Mouse (Mus musculus) frontal cortex, postnatal 14 days (tissue): Measurements from ENCODE around the gene Cdk10.
"Not testable (repeated sequence)": the region's sequence is repeated elsewhere in the genome, so short reads cannot be mapped to it uniquely, and the experiment has no call there.

Source experiments
- DNase-seq, 2 experiments: peaks; one replicate each; pipeline ENCODE4 v3.0.0; 2022; ENCODE audit warnings: low spot score in 2 of 2

Gene Cdk10

GRCm38 (mm10) chr8:123224278-123225266 is at the start of gene Cdk10:
Cdk10 (plus strand) TSS chr8:123224842.
- DNase-seq: peak; percentile 85 to 90

DNA sequence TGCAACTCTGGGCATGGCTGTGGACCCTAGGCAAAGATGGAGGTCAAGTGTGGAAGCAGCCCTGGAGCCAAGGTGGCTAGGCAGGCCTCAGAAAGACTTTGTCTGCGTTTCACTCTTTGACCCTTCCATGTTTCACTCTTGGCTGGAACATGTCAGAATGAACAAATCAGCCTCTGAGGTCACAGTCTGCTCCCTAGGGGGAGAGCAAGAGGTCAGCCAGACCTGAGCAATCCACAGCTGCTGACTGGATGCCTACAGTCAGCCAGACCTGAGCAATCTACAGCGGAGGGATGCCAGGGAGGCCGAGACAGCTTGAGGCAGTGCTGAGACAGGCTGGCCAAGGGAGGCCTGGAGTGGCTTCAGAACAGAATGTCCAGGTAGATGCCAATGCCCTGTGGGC is 43.3 kb upstream of the Cdk10 start:
- no peak for DNase-seq

- no peak for DNase-seq
Observed at GRCm38 (mm10) chr8:123185566-123186409, 38.9 kb upstream of the Cdk10 start, which contains the start of gene Dpep1. Dpep1 (plus strand) TSS chr8:123186242.

DNA sequence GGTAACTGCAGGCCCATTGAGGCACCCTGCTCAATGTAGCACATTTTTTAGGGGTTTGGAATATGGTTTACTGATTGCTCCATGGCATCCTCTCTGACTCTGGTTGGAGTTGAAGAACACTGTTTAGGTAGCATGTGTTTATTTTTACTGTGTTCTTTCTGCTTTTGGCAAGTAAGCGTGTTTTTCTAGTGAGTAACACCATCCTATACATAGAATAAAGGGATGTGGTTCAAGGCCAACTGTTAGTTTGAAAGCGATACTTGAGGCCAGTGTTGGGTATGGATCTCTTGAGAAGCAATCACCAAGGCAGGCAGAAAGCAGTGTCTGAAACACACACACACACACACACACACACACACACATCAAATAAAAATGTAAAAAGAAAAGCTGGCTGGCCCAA is 36.6 kb upstream of the Cdk10 start:
- DNase-seq: no peak

DNA sequence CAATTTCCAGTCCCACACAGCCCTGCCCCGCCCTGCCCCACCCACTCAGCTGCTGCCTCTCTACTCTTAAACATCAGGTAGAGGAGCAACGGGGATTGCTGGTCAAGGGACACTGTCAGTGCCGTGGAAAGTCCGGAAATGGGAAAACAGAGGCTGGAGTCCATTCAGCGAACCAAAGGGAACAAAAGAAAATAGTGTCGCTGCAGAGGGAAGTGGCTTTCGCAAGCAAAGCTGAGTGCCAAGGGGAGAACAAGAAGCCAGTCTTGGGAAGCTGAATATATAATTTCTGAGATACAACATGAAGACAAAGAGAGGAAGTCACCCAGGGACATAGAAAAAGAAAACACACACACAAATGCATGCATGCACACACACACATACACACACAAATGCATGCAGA is 35.8 kb upstream of the Cdk10 start:
- DNase-seq: no peak

GRCm38 (mm10) chr8:123190678-123191077 is 34.0 kb upstream of the Cdk10 start:
- peak; percentile 52 to 71 for DNase-seq

GRCm38 (mm10) chr8:123191908-123192307 is 32.7 kb upstream of the Cdk10 start:
- DNase-seq: no peak

GRCm38 (mm10) chr8:123193771-123194170 is 30.9 kb upstream of the Cdk10 start:
- DNase-seq: no peak

GRCm38 (mm10) chr8:123197016-123197415 is 27.6 kb upstream of the Cdk10 start:
- not testable (repeated sequence) for DNase-seq

DNA sequence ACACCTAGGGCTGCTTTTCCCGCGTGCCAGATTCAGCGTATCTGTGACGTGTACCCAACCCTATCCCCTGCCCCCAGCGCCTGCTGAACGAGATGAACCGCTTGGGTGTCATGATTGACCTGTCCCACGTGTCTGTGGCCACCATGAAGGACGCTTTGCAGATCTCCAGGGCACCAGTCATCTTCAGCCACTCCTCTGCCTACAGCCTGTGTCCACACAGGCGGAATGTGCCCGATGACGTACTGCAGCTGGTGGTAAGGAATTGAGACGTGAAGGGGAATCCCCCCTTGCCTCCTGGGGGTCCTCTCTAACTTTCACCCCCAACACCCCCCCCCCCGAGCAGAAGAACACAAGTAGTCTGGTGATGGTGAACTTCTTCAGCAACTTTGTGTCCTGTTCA is 24.8 kb upstream of the Cdk10 start:
- DNase-seq: no peak

- peak in 1 of 2 experiments; percentile 74 for DNase-seq
Observed at GRCm38 (mm10) chr8:123202288-123202687, 22.4 kb upstream of the Cdk10 start.

GRCm38 (mm10) chr8:123203571-123203970 is 21.1 kb upstream of the Cdk10 start:
- no peak for DNase-seq

GRCm38 (mm10) chr8:123211876-123212275 is 12.8 kb upstream of the Cdk10 start:
- DNase-seq: no peak

DNA sequence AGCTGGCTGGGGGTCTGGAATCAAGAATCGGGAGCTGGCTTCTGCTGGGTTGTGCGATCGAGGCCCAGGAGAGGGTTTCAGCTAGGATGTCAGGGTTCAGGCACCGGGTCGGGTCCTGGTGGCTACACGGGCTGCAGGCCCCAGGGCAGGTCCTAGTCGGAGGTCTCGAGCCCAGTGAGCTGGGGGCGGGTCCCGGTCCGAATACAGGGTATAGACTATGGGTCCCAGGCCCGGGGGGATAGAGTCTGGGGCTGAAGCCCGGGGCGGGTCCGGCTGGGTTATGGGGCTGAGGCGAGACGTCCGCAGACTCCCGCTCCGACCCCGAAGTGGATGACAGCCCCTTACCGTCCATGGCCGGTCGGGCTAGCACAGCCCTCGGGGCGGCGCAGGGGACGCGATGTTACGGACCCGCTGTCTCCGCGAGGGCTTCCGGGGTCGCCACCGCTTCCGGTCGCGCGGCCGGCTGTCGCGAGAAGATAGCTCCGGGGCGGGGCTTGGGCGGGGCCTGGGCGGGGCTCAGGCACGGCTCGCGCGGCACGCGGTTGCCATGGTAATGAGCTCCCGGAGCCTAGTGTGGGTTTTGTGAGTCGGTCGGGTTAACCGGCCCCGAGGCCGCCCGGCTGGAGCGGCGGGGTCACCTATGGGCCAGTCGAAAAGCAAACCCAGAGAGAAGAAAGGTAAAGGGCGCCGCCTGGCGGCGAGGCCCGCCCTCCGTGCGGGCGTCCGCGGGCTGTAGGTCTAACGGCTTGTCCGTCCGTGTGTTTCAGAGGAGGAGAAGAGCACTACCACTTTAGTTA is 12.1 kb upstream of the Cdk10 start, which contains the start of the genes Chmp1a and Spata33:
TSS of gene Chmp1a (minus strand) at position 443 of the 797 bp plus-strand sequence.
TSS of gene Spata33 (plus strand) at position 512 of the 797 bp plus-strand sequence.
- DNase-seq: peak; percentile 80 to 82

DNA sequence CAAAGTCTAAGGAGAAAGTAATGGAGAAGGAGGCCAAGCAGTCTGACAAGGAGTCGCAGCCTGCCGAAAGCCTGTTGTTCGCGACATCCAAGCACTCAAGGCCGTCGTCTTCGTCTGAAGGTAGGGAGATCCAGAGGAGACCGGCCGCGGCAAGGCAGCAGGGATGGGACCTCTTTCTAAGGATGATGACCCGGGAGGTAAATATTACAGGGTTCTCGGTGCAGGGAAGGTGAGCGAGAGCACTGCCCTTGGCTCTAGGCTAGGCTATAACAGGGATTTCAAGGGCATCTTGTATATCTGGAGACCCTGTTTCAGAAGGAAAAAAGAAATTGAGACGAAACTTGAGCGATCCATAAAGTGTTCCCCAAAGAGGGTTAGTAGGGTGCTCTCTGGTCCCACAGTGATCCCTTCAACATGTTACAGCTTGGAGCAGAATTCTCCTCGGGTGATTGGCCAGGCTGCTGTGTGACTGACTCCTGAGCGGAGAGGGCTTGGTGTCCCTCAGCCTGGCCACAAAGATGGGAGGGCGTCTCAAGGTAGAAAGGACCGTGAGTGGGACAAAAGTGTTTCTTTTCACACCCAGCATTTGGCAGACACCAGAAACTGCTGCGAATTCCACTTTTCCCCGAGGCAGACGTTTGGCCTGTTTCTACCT is 11.4 kb upstream of the Cdk10 start:
- DNase-seq: no peak

GRCm38 (mm10) chr8:123215430-123215829 is 9.2 kb upstream of the Cdk10 start:
- DNase-seq: no peak

DNA sequence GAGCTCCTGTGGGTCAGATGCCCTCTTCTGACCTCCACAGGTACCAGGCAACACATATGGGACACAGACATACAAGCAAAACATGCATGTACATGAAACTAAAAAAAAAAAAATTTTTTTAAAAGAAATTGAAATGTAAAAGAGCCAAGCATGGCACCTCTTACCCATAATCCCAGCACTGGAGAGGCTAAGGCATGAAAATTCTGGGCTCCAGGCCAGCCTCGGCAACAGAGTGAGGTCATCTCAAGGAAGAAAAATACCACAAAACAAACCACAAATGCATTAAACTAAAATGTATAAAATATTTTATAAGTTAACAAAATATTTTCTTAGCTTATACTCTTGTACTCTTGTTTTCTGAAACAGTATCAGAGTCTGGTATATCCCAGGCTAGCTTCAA is 3.7 kb upstream of the Cdk10 start:
- no peak for DNase-seq

- no peak for DNase-seq
Observed at GRCm38 (mm10) chr8:123228416-123228815, 3.8 kb downstream of the Cdk10 start.

DNA sequence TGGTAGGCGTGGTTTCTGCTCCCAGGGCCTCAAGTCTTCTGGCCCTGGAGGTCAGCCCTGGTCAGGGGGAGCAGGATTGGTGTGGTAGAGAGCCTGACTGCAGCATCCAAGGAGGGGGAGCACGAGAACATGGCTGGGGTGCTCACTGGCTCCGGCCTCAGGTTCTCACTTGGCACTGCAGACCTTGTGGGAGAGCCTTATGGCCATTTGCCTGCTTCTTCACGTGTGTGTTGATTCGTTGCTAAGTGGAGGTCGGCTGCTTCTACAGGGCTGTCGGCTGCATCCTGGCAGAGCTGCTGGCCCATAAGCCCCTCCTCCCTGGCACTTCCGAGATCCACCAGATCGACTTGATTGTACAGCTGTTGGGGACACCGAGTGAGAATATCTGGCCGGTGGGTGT is 5.7 kb downstream of the Cdk10 start:
- DNase-seq: not testable (repeated sequence)

DNA sequence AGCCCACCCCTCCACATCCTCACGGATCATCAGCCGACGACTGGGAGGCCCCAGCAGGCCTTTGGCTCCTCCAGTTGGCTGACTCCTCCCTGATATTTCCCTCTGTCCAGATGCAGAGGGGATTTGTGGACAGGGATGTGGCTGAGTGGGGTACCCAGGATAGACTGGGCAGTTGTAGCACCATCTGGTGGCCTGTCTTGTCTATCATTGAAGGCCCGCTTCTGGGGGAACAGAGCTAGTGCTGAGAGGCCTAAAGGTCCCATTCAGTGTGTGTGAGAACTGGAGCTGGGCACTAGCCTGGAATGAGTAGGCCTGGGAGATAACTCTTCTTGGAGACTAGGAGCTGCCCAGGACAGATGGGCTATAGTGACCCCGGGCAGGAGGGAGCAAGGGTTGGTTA is 7.1 kb downstream of the Cdk10 start:
- DNase-seq: peak in 1 of 2 experiments; percentile 32

GRCm38 (mm10) chr8:123232553-123232952 is 7.9 kb downstream of the Cdk10 start:
- no peak for DNase-seq
